Mouse (Mus musculus) hindbrain, embryonic 14.5 days (tissue): ENCODE measurements around the gene Col28a1. TPM values are rescaled to one million over a fixed set of nuclear protein-coding genes. Genes with fewer than 3 reads are reported as not detected.

Source experiments
- ATAC-seq: fragments of 200-750 bp; cut with Nextera tagmentation; 2 replicates; pipeline ENCODE4 v1.8.0; 2017; ENCODE audit warnings: moderate number of reproducible peaks, mild to moderate bottlenecking, moderate TSS enrichment, moderate library complexity; ENCODE audit not compliant: low FRiP score
- DNase-seq: peaks from one replicate; pipeline ENCODE4 v3.0.0-alpha.2; 2015; ENCODE audit warnings: low spot score
- H3K27ac ChIP-seq: fragments of 300-500 bp; sonication (generic); 2 replicates; pipeline ENCODE4 v1.5.1; 2014; ENCODE audit warnings: mild to moderate bottlenecking, moderate library complexity
- H3K27me3 ChIP-seq: fragments of 300-500 bp; sonication (generic); 2 replicates; pipeline ENCODE4 v1.6.1; 2014; ENCODE audit warnings: mild to moderate bottlenecking, low read length, mixed read lengths; ENCODE audit not compliant: control insufficient read depth, insufficient read depth
- H3K36me3 ChIP-seq: fragments of 300-500 bp; sonication (generic); replicated peaks from 2 replicates; pipeline ENCODE4 v1.6.1; 2014; ENCODE audit not compliant: control insufficient read depth, insufficient read depth
- H3K4me1 ChIP-seq: fragments of 300-500 bp; sonication (generic); replicated peaks from 2 replicates; pipeline ENCODE4 v1.6.1; 2014; ENCODE audit warnings: antibody characterized with exemption, low read length, mixed read lengths; ENCODE audit not compliant: control insufficient read depth, insufficient read depth
- H3K4me2 ChIP-seq: fragments of 300-500 bp; sonication (generic); replicated peaks from 2 replicates; pipeline ENCODE4 v1.6.1; 2014; ENCODE audit warnings: mild to moderate bottlenecking, moderate library complexity
- H3K4me3 ChIP-seq: fragments of 300-500 bp; sonication (generic); replicated peaks from 2 replicates; pipeline ENCODE4 v1.5.1; 2014; ENCODE audit warnings: mild to moderate bottlenecking, low read length
- H3K9ac ChIP-seq: fragments of 300-500 bp; sonication (generic); 2 replicates; pipeline ENCODE4 v1.6.1; 2014
- H3K9me3 ChIP-seq: fragments of 300-500 bp; sonication (generic); 2 replicates; pipeline ENCODE4 v1.6.1; 2016; ENCODE audit warnings: low read length; ENCODE audit not compliant: control insufficient read depth
- WGBS: fragments of 180-500 bp; shearing (Covaris S2); extraction: QIAGEN DNeasy Blood & Tissue Kit; methylation state at CpG from one replicate; pipeline ENCODE4 v1.1.7; 2014; 5-methylcytosine and 5-hydroxymethylcytosine counted together
- polyA plus RNA-seq: library from polyadenylated mRNA; unstranded; fragments of >200 nt; fragmentation: Nextera tagmentation; extraction: Ambion mirVana; gene quantifications from 2 replicates; pipeline ENCODE4 v1.2.1, GENCODE M21; 2014

The Col28a1 gene
- polyA plus RNA-seq, 1 experiment from 2014 or later, result 0.64 TPM

GRCm38 (mm10) chr6:8094160-8094953 is 98.1 kb downstream of the Col28a1 start:
- H3K36me3 ChIP-seq, result no peaks in the 10 kb centered on the region
- H3K27me3 ChIP-seq, result no peaks in the 10 kb centered on the region
- DNase-seq, result no peak
- H3K4me3 ChIP-seq, result no peak overlapping the region
- ATAC-seq, result no peak
- no peak overlapping the region for H3K27ac ChIP-seq
- 66% methylated on average over 8 of the region's 8 CpGs for WGBS
- no peak overlapping the region for H3K9ac ChIP-seq
- no peak overlapping the region for H3K4me2 ChIP-seq
- no peaks in the 10 kb centered on the region for H3K4me1 ChIP-seq
- no peaks in the 10 kb centered on the region for H3K9me3 ChIP-seq

DNA sequence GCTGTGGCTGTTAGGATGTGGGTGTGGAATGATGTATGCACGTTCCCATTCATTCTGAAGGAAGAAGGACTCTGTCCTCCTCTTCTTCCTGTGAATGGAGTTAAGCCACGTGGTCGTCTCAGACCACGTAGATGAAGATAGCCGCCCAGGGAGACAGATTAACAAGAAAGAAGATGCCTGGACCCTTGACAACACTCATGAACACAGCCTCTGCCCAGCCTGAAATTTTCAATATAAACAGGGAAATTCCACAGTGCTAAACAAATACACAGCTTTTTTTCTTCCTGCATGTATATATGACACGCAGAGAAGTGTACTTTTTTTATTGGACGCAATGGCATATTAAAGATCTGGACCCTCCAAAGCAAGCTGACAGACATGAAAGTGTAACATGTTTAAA is 98.9 kb downstream of the Col28a1 start:
- H3K36me3 ChIP-seq, result no peaks in the 10 kb centered on the region
- no peak overlapping the region for H3K9ac ChIP-seq
- H3K27me3 ChIP-seq, result no peaks in the 10 kb centered on the region
- WGBS, result 87% methylated on average over 7 of the region's 7 CpGs
- ATAC-seq, result no peak
- no peaks in the 10 kb centered on the region for H3K4me1 ChIP-seq
- H3K9me3 ChIP-seq, result no peaks in the 10 kb centered on the region
- no peak overlapping the region for H3K4me3 ChIP-seq
- H3K27ac ChIP-seq, result no peak overlapping the region
- H3K4me2 ChIP-seq, result no peak overlapping the region
- no peak for DNase-seq

- no peak overlapping the region for H3K4me3 ChIP-seq
- 52% methylated on average over 3 of the region's 3 CpGs for WGBS
- DNase-seq, result no peak
These were observed 105.6 kb downstream of the Col28a1 start for GRCm38 (mm10) chr6:8086847-8087246.

DNA sequence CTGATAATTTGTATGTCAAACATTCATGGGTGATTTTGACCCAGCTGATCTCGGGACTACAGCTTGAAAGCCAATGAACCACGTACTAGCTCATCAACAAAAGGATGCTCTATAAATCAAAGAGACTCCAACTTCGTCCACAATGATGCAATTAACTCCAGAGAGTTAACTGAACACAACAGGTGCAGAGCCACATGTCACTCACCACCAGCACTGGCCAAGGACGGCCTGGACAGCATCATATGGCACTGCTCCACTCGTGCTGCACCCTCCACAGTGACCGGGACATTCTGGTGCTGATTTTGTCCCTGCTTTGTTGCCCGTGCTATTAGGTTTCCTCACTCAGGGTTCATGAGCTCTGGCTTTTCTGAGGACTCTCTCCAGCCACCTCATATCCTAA is 107.6 kb downstream of the Col28a1 start:
- no peak for ATAC-seq
- WGBS, result 75% methylated on average over 7 of the region's 7 CpGs

More at GRCm38 (mm10) chr6:8086847-8087246, 105.6 kb downstream of the Col28a1 start:
- Histone ChIP-seq H3K9me3 (no peaks in the 10 kb centered on the region), H3K9ac (no peak overlapping the region), H3K4me1 (no peaks in the 10 kb centered on the region), H3K36me3 (no peaks in the 10 kb centered on the region), H3K27ac (no peak overlapping the region), H3K27me3 (no peaks in the 10 kb centered on the region), H3K4me2 (no peak overlapping the region)
- ATAC-seq, result no peak; the same call in 1 of the 2 replicates

DNA sequence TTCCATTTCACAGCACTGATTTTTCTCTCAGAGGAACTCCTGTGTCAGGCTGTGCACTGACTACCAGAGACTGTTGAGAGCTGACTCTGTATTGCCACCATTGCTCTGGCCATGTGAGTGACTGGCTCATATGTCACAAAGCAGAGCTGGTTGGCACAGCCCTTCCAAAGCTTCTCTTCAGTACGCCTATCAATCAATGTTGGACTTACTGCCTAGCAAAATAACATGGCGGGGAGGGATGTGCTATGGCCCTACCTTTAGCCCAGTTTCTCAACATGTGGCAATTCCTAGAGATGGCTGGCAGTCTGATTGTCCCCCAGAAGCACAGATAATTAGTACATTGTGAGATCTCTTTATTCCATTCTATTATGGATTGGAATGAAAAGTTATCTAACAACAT is 109.2 kb downstream of the Col28a1 start:
- no peaks in the 10 kb centered on the region for H3K9me3 ChIP-seq
- no peak for ATAC-seq
- no peak overlapping the region for H3K27ac ChIP-seq
- no peak for DNase-seq
- H3K9ac ChIP-seq, result no peak overlapping the region
- H3K4me3 ChIP-seq, result no peak overlapping the region
- H3K4me2 ChIP-seq, result no peak overlapping the region
- WGBS, result 93% methylated on average over 2 of the region's 2 CpGs
- H3K36me3 ChIP-seq, result no peaks in the 10 kb centered on the region
- H3K4me1 ChIP-seq, result no peaks in the 10 kb centered on the region
- no peaks in the 10 kb centered on the region for H3K27me3 ChIP-seq

More for the DNA sequence above, 107.6 kb downstream of the Col28a1 start:
- H3K27ac ChIP-seq, result no peak overlapping the region
- H3K4me1 ChIP-seq, result no peaks in the 10 kb centered on the region
- H3K4me2 ChIP-seq, result no peak overlapping the region
- no peaks in the 10 kb centered on the region for H3K9me3 ChIP-seq
- H3K9ac ChIP-seq, result no peak overlapping the region
- no peak for DNase-seq
- H3K4me3 ChIP-seq, result no peak overlapping the region
- no peaks in the 10 kb centered on the region for H3K27me3 ChIP-seq
- H3K36me3 ChIP-seq, result no peaks in the 10 kb centered on the region

DNA sequence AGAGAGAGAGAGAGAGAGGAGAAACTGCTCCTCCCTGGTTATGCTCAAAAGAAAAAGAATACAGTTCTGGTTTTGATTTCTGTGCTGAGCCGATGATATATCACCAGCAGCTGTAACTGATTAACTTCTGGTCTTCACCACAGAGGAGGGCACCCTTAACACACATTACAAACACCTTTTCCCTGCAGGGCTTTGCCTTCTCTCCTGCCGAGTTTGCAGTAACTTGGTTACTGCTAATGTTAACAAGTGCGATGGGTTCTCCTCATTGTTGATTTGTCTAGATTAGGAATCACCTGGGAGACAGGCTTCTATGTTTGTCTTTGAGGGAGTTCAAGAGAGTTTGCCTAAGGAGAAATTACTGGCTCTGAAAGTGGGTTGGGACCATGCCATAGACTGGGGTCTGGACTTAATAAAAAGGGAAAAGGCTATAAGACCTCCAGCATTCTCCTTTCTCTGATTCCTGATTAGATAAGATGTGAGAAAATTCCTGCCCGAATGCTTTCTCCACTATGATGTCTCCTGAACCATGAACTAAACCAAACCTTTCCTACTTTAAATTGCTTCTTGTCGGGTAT is 114.8 kb downstream of the Col28a1 start:
- Histone ChIP-seq H3K4me2 (no peak overlapping the region), H3K27ac (no peak overlapping the region), H3K4me1 (no peaks in the 10 kb centered on the region), H3K4me3 (no peak overlapping the region), H3K36me3 (no peaks in the 10 kb centered on the region), H3K9ac (no peak overlapping the region), H3K27me3 (no peaks in the 10 kb centered on the region), H3K9me3 (no peaks in the 10 kb centered on the region)
- WGBS, result 77% methylated on average over 5 of the region's 5 CpGs
- DNase-seq (no peak), ATAC-seq (no peak)

GRCm38 (mm10) chr6:8074914-8075313 is 117.5 kb downstream of the Col28a1 start:
- H3K27me3 ChIP-seq, result no peaks in the 10 kb centered on the region
- no peak overlapping the region for H3K27ac ChIP-seq
- H3K4me3 ChIP-seq, result no peak overlapping the region
- H3K4me2 ChIP-seq, result no peak overlapping the region
- H3K4me1 ChIP-seq, result no peaks in the 10 kb centered on the region
- H3K9ac ChIP-seq, result no peak overlapping the region
- no peak for DNase-seq
- 80% methylated on average over 2 of the region's 2 CpGs for WGBS
- H3K36me3 ChIP-seq, result no peaks in the 10 kb centered on the region
- no peaks in the 10 kb centered on the region for H3K9me3 ChIP-seq
- ATAC-seq, result no peak

GRCm38 (mm10) chr6:8068979-8069378 is 123.4 kb downstream of the Col28a1 start:
- Histone ChIP-seq H3K27ac (no peak overlapping the region), H3K9me3 (0 out of 2 replicates have a peak, but pooled peaks cover under 1% of the 10 kb centered on the region), H3K4me2 (no peak overlapping the region), H3K4me3 (no peak overlapping the region), H3K4me1 (no peaks in the 10 kb centered on the region), H3K36me3 (no peaks in the 10 kb centered on the region), H3K9ac (no peak overlapping the region), H3K27me3 (no peaks in the 10 kb centered on the region)
- DNase-seq (no peak), ATAC-seq (no peak)
- 91% methylated on average over 5 of the region's 5 CpGs for WGBS

DNA sequence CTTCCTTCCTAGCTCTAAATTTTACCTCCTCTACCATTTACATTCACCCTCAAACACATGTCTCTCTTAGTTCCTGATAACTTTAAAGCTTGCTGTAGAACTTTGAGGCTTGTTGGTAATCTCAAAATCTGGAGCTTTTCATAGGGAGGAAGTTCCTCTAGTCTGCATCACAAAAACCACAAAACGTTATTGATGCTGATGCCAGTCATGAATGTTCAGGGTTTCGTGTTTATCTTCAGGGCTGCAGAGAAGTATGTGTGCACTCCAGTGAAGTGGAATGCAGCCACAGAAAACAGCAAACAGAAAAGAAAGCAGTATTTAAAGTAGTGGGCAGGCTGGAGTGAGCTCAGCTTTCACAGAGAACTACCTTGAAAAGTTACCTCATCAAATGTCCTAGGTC is 124.0 kb downstream of the Col28a1 start:
- Histone ChIP-seq H3K4me2 (no peak overlapping the region), H3K27me3 (no peaks in the 10 kb centered on the region), H3K9ac (no peak overlapping the region), H3K4me3 (no peak overlapping the region), H3K36me3 (no peaks in the 10 kb centered on the region), H3K4me1 (no peaks in the 10 kb centered on the region), H3K27ac (no peak overlapping the region), H3K9me3 (0 out of 2 replicates have a peak, but pooled peaks cover 3% of the 10 kb centered on the region)
- 78% methylated on average over 2 of the region's 2 CpGs for WGBS
- no peak for DNase-seq
- ATAC-seq, result no peak
